Mouse (Mus musculus): ENCODE data around the gene Gm3264.
"Not testable (repeated sequence)": the region's sequence is repeated elsewhere in the genome, so short reads cannot be mapped to it uniquely, and the experiment has no call there.

The Gm3264 gene

GRCm38 (mm10) chr14:4855299-4855980, at the start of gene Gm3264:
Gm3264 (plus strand) TSS chr14:4855576.
- not testable (repeated sequence) for TF ChIP-seq GATA4 (IDR thresholded peaks at IDR 0.05; ENCODE audit: insufficient replicate concordance, low read length)

GRCm38 (mm10) chr14:4837806-4838205, 17.6 kb upstream of the Gm3264 start, which contains the start of gene Gm3269:
Gm3269 (plus strand) TSS chr14:4838106.
- TF ChIP-seq GATA4 (IDR thresholded peaks at IDR 0.05; ENCODE audit: insufficient replicate concordance, low read length), result not testable (repeated sequence)

GRCm38 (mm10) chr14:4892116-4892515, 36.7 kb downstream of the Gm3264 start, which contains the start of gene Gm3278:
Gm3278 (plus strand) TSS chr14:4892416.
- not testable (repeated sequence) for TF ChIP-seq GATA4 (IDR thresholded peaks at IDR 0.05; ENCODE audit: insufficient replicate concordance, low read length)

All from liver, adult (tissue).